Mouse (Mus musculus) yolk sac, embryonic 10.5 days (tissue): ENCODE data around the gene Fam49a.
A peak's percentile ranks its signal among the peaks of the same experiment; 100 is the strongest.
"Not testable (repeated sequence)": the region's sequence is repeated elsewhere in the genome, so short reads cannot be mapped to it uniquely, and the experiment has no call there.

Experiments
- DNase-seq: peaks from one replicate; pipeline ENCODE4 v3.0.0-alpha.2; 2017; ENCODE audit warnings: low spot score

Fam49a gene

DNA sequence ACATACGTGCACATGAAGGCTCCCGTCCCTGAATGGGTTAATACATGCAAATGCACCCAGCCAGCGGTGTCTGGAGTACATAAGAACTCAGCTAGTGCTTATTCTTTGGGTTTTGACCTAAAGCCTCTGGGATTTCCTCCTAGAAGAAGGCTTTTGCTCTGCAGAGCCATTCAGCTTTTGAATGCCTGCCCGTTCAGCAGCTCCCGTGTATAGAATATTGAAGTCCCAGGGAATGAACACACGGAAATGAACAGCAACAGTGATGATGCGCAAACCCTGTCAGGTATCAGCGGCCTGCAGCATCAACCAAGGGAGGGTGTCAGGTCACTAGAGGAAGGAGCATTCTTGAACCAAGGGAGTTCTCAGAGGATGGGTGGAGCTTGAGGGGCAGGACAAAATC is 52.4 kb downstream of the Fam49a start:
- no peak for DNase-seq

DNA sequence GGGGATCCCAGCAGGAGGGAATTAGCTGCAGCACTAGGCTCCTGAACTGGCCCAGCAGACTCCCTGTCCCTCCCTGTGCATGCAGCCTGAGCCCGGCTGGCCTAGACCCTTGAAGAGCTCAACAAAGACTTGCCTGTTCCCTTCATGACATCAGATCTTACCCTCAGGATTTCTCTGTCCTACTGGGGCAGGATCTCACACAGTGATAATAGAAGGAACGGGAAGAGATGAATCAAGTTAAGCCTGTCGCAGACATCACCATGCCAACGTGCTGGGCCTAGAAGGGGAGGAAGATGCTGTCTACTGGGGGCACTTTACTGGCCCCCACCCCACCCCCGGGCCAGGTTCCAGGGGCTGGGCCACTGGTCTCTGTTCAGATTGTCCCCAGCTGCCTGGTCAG is 53.1 kb downstream of the Fam49a start:
- DNase-seq, result no peak

DNA sequence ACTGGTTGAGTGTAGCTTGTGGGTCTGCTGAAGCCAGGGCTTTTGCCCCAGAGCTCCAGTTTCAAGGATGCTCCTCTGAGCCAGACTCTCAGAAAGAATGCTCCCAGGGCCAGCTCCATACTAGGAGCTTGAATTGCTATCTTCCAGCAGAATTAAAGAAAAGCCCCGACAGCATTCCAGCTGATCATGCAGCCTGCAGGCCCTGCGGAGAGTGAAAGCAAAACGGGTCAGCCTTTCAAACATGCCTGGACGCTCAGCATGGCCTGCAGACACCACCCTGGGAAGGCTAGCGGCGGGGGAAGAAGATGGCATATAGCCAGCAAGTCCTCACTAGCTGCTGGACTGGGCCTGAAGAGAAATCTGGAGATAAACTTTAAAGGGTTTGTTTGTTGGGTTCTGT is 55.0 kb downstream of the Fam49a start:
- peak; percentile 46 for DNase-seq

DNA sequence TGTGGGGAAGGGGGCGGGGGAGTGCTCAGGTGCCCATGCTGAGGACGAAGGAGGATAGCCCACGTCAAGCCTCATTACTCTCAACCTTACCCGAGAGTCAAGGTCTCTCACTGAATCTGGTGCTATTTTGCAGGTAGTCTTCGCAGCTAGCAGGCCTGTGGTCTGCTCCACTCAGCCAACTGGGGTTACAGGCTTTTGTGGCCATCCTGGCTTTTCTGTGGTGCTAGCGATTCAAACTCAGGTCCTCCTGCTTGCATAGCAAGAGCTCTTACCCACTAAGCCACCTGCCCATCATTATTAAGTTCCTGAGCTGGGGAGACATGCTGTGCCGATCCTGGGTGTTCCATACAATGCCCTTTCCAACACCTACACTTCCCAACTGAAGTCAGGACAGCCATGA is 55.7 kb downstream of the Fam49a start:
- no peak for DNase-seq

DNA sequence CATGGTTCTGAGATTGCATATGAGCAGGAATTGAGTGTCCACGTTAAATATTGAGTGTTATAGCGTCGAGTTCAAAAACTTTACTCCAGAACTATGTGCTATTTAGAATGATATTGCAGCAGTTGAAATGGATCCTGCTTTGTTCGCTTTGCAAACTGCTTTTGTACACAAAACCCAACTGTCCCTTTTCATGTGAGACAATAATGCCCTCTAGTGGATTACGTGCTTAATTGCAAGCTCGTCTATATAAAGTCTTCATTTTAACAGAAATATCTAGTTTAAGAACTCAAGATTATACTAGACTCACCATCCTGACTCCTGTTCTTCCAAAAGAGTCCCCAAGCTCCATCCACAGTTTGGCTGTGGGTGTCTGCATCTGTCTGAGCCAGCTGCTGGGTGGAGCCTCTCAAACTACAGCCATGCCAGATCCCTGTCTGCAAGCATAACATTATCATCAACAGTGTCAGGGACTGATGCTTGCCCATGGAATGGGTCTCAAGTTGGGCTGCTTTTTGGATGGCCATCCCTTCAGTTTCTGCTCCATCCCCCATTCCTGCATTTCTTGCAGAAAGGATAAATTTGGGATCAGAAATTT is 56.3 kb downstream of the Fam49a start:
- no peak for DNase-seq

DNA sequence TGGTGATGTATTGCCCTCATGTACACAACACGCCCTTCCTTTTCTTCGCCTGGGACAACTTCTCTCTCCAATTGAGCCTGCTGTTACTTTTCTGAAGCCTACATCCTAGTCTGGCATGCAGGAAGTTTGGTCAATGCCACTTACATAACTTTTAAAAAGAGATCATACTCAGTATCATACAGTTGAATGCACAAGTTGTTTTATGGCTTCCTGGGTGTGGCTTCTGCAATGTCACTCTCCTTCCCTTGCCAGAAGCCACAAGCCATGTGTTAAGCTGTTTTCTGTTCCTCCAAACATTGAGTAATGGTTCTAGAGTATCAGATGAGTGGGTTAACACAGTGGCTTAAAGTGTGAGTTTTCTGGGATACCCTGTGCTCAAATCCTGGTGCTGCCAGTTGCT is 58.8 kb downstream of the Fam49a start:
- DNase-seq, result no peak

DNA sequence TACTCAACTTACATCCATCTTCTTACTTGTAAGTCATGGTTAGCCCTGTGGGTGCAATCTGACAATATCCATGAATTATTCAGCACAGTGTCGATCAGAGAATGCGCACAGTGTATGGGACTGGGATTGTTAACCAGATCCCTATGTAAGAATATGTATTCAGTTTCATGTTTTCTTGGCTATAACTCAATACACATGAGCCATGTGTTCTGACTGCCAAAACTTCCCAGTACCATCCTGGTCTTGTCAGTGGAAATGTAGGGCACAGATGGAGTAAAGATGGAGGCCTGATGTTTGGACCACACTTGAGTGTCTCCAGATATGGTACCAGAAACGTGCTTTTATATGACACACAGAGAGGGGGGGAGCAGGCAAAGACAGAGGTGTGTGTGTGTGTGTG is 59.2 kb downstream of the Fam49a start:
- no peak for DNase-seq

DNA sequence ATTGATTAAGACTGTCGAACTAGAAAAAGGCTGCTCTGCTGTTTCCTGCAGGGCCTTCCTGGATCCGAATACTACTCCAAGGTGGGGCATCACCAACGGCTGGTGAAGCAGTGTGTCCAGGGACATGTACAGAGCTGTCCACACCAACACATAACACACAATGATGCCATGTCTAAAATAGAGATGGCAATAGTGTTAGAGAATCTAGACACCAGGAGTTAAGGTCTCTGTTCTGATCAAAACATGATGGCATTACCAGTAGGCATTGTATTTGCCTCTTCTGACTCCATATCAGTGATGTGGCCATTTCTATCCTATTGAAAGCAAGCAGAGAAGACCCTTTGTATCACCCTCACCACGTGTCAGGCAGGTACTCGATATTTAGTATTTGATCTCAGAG is 61.1 kb downstream of the Fam49a start:
- DNase-seq, result no peak

DNA sequence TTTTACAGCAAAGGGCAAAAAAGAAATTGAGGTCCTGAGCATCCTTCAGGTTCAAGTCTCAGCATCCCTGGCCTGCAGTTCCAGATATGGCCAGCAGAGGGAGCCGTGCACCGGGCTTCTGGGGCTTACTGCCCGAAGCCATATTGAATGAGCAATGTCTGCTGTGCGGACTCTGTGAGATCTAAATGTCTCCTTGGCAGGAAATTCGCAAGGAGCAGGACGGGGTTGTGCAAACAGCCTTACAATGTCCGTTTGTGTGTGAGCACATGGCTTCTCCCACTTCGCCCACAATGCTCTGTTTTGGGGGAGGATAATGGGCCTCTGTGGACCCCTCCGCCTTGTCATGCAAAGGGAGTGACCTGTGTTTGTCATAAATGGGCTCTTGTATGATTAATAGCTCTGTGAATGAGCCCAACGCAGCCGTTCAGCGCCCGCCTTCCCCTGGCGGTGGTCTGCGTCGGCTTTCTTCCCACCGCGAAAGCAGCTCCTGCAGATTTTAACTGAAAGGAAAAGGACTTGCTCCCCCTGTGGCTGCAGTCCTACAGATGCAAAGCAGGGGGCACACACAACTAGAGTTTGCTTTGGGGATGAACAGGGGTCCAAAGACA is 61.8 kb downstream of the Fam49a start:
- DNase-seq, result peak; percentile 71

DNA sequence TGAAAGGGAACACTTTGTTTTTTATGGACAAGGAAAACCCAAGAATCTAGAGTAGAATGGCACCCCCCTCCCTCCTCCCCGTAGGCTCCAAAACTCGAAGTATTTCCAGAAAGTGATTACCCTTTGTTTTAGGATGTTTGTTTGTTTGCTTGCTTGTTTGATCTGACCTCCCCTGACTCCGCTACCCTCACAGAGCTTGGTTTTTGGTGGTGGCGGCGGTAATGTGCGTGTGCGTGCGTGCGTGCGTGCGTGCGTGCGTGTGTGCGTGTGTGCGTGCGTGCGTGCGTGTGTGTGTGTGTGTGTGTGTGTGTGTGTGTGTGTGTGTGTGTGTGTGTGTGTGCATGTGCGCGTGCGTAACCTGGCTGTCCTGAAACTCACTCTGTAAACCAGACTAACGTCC is 62.3 kb downstream of the Fam49a start:
- DNase-seq, result not testable (repeated sequence)

DNA sequence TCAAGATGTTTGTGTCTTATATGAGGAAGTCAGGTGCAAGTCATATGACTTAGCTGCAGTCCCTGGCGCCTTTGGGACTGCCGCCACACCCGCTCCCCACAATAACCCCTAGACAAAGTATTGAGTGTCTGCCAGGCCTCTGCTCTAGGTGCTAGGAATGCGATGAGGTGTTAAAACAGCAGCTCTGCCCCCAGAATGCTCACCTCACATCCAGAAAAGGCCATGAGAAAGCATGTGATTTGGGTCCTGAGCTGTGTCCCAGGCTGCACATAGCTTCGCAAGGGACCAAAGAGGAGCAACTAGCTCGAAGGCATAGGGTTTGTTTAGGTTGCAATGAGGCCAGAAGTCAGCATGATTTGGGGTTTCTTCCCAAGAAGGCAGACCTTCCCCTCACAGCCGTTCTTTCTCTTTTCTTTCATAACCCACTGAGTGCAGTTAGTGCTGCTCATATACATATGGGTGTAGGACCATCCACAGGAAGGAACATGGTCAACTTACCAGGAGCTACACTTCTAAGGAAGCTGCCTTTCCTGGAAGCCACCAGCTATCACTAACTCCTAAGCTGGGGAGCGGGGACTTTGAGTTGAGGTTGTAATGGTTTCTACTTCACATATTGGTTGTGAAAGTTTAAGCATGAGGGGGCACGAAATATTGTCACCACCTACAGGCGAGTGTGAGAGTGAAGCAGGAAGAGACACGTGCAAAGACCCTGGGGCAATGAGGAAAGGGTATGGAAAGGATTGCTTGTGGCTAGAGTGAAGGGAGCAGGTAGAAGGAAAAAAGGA is 71.8 kb downstream of the Fam49a start:
- no peak for DNase-seq

DNA sequence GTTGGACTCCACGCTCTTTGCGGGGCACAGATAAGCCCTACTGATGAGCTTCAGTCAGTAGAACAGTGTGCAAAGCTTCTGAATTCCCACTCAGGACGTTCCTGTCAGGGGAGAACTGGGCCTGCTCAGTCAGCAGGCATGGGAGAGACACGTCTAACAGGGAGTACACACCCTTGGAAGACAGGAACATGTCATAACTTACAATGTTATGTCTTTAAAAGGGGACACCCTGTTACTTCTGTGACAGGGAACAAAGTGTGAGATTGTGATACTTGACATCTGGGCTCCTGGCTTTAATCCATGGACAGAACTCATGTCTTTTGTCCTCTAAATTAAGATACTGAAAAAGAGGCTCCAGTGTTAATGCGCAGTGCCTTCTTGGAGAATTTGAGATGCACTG is 72.5 kb downstream of the Fam49a start:
- no peak for DNase-seq

DNA sequence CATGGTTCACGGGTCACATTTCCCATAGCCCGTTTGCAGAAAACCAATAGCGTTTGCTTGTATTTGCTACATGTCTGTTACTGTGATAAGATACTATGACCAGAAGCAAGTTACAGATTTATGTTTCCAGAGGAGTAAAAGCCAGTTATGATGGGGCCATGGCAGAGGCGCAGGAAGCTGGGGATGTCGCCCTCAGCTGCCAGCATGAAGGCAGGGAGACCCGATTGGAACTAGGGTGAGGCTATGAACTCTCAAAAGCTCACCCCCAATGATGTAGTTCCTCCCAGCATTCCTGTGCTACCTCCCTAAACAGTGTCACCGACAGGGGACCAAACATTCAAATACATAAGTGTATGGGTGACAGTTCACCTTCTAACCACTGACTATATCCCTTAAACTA is 73.6 kb downstream of the Fam49a start:
- no peak for DNase-seq

DNA sequence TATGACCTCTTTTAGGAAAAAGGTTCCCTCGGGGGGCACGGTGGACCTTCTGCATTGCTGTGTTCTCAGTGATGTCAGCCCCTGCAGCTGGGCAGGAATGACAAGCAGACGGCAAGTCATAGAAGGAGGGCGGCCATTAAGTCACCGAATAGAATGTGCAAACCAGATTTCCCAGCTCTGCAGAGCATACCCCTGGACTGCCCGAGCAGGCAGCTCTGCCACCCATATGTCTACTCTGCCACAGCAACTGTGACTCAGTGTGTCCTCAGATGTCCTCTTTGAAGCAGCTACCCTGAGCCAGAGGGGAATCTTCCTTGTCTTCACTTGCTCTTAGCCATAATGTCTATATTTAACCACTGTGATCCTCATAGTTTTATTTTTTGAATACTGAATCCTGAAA is 75.4 kb downstream of the Fam49a start:
- no peak for DNase-seq

DNA sequence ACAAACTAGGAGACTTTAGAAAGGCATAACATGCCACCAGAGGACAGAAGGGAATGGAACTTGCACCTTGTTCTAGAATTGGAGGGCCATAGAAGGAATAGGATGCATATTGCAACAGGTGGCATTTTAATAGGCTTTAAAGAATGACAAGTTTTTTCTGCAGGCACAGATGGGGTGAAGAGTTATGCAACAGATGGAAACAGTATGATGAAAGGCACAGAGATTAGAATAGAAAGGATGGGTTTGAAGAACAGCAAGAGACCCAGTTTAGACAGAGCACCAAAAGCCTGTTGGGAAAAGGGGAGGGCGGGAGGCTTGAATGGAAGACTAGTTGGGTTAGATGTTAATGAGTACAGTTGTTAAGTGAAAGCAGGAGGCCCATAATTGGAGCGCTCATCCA is 81.4 kb downstream of the Fam49a start:
- no peak for DNase-seq

DNA sequence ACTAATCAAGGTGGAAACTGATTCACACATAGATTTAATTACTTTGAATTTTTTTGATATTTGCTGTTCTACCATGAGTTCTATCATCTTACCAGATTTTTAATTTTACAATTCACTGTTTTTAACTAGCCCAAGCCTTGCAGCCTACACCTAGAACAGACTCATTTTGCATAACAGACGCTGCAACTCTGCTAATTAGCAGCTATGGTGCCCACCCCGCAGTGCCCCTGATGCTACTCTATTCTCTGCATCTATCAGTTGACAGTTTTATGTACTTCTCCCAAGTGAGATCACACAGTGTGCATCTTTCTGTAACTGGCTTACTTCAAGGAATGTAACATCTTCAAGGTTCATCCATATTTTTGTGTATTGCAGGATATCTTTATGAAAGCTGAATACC is 86.7 kb downstream of the Fam49a start:
- no peak for DNase-seq

DNA sequence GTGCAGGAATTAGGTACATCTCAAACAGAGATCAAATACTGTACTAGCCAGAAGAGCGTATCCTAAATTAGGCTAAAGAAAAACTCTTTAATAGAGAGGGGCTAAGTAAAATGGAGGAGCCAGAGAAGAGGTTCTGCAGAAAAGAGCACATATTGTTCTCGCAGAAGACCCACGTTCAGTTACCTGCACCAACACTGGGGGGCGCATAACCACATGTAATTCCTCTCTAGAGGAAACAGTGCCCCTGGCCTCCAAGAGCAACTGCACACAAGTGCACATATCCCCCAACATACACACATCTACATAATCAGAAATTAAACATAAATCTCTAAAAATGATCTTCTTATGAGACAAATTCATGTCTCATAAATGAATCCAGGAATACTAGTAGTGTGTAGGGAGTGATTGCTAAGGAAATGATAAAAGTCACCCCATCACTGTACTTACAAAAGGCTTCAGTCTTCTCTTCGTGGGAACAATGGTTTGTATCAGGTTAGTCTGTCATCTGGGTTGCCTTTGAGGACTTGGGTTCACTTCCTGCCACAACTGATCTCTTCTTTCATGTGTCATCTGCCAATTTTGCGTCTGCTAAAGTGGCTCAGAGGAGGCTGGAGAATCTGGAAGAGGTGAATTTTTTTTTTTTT is 87.8 kb downstream of the Fam49a start:
- DNase-seq, result no peak

DNA sequence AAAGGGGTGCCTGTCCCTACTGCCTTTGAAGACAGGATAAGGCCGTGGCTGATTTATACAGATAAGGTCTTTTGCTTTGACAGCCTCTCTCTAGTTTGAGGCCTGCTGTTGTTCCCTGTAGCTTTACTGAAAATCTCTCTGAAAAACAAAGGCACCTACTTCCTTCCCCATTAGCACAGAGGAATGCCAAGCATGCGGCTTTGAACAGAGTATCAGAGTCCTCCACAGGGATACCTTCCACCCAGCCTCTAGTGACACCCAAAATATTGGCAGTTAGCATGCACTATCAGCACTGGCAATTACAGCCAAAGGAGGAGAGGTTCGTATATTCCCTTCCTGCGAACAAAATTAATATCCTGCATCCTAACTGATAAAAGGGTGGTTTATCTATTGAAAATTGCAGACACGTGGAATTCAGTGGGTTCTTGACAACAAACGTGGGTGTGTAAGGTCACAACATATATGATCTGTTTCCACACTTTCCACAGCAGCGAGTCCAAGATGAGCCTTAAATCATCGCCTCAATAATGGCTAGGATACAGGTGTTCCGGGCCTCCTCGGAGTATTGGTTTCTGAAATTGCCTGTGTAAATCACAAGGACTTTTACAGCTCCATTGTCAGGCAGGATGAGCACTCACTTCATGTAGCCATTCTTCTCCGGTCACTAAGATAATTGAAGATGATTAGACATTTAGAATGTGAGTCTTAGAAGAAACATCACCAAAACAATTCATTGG is 90.0 kb downstream of the Fam49a start:
- no peak for DNase-seq

DNA sequence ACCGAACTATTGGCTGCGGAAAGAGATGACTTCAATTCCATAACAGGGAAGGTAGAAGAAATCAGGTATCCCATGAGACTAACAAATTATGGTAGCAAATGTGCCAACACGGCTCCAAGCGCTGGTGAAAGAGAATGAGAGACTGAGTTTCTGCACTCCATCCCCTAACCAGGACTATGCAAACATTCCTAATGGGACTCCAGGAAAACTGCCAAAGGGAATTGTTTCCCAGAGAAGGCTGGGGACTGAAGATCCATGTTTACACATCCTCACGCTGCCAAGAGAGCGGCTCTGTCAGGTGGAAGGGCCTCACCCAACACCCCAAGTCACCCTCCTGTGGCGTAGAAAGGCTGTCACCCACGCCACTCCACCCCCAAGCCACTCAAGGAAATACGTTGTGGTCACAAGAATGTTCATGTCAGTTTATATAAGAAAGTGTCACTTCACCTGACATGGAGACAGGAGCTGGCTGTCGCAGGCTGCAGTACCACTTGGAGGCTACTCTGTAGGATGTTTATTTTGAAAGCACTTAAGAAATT is 92.2 kb downstream of the Fam49a start:
- DNase-seq, result no peak

DNA sequence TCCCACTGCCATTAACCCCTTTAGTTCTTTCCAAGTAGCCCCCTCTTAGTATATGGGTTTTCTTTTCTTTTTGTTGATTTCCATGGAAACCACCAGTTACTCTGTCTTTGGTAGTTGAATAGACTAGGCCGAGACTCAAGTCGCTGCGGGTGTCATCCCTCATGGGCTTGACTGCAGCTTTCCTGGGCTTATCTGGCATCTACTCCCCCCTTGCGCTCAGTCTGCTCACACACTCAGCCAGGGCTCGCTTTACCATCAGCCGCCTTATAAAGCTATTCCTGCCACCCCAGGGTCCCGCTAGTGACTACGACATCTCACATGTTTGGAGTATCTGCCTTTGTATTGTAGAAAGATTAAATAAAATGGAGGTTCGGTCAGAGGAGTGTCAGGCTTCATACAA is 94.1 kb downstream of the Fam49a start:
- DNase-seq, result no peak

DNA sequence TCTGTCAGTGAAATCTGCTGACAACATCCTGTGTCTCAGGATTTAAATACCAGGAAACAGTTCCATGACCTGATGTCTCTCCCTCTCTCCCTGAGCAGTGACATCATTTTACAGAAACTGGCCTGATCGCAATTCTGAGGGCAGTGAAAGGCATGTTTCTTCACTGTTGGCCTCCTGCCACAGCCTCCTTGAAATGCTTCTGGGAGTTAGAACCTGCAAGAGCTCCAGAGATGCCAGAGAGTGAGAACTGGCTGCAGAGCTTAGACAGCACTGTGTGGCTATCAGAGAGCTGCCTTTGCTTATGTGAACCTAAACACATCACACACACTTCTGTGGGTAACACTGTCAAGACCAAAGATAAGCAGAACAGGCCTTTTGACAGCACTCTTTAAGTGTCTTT is 94.5 kb downstream of the Fam49a start:
- peak; percentile 38 for DNase-seq

DNA sequence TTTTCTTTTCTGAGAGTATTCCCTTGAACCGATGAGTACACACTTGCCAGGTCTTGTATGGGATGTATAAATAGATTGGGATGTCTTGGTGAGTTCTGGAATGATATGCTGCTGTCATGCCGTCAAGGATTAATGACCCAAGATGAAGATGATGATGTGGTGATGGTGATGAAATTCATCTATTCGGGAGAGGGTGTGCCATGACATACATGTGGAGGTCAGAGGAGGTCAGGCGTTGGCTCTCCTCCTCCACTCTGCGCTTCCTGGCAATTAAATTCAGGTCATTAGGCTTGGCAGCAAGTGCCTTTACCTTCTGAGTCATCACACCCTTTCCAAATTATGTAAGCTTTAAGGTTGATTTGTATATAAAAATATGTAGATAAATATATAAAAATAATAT is 95.0 kb downstream of the Fam49a start:
- DNase-seq, result no peak
